Mouse (Mus musculus): ENCODE results near the gene Fchsd2.
A peak's percentile ranks its signal among the peaks of the same experiment; 100 is the strongest.

Fchsd2 gene

GRCm38 (mm10) chr7:101071020-101071419 lies 21.6 kb upstream of the Fchsd2 start:
- no peak for DNase-seq (ENCODE audit: inconsistent age in 2 of 2, low spot score in 1 of 2)

- no peak for DNase-seq (ENCODE audit: inconsistent age in 2 of 2, low spot score in 1 of 2)
These were observed 20.4 kb upstream of the Fchsd2 start for GRCm38 (mm10) chr7:101072123-101072740.

GRCm38 (mm10) chr7:101074170-101074767 lies 18.4 kb upstream of the Fchsd2 start:
- peak in 1 of 2 experiments; percentile 61 for DNase-seq (ENCODE audit: inconsistent age in 2 of 2, low spot score in 1 of 2)

GRCm38 (mm10) chr7:101083562-101084166 lies 9.0 kb upstream of the Fchsd2 start:
- no peak for DNase-seq (ENCODE audit: inconsistent age in 2 of 2, low spot score in 1 of 2)

GRCm38 (mm10) chr7:101084816-101085456 lies 7.7 kb upstream of the Fchsd2 start:
- peak in 1 of 2 experiments; percentile 63 for DNase-seq (ENCODE audit: inconsistent age in 2 of 2, low spot score in 1 of 2)

- peak; percentile 43 to 44 for DNase-seq (ENCODE audit: inconsistent age in 2 of 2, low spot score in 1 of 2)
These were observed 6.9 kb upstream of the Fchsd2 start for GRCm38 (mm10) chr7:101085779-101086178.

- peak; percentile 34 to 64 for DNase-seq (ENCODE audit: inconsistent age in 2 of 2, low spot score in 1 of 2)
These were observed 4.0 kb upstream of the Fchsd2 start for GRCm38 (mm10) chr7:101088687-101089086.

- peak; percentile 23 to 46 for DNase-seq (ENCODE audit: inconsistent age in 2 of 2, low spot score in 1 of 2)
These were observed 3.4 kb upstream of the Fchsd2 start for GRCm38 (mm10) chr7:101089242-101089641.

GRCm38 (mm10) chr7:101093231-101093630 lies 568 bp downstream of the Fchsd2 start:
- DNase-seq (ENCODE audit: inconsistent age in 2 of 2, low spot score in 1 of 2): no peak

GRCm38 (mm10) chr7:101094746-101095145 lies 2.1 kb downstream of the Fchsd2 start:
- DNase-seq (ENCODE audit: inconsistent age in 2 of 2, low spot score in 1 of 2): no peak

GRCm38 (mm10) chr7:101095560-101095959 lies 2.9 kb downstream of the Fchsd2 start:
- DNase-seq (ENCODE audit: inconsistent age in 2 of 2, low spot score in 1 of 2): no peak

GRCm38 (mm10) chr7:101096576-101096975 lies 3.9 kb downstream of the Fchsd2 start:
- no peak for DNase-seq (ENCODE audit: inconsistent age in 2 of 2, low spot score in 1 of 2)

GRCm38 (mm10) chr7:101097084-101097483 lies 4.4 kb downstream of the Fchsd2 start:
- no peak for DNase-seq (ENCODE audit: inconsistent age in 2 of 2, low spot score in 1 of 2)

- no peak for DNase-seq (ENCODE audit: inconsistent age in 2 of 2, low spot score in 1 of 2)
These were observed 7.3 kb downstream of the Fchsd2 start for GRCm38 (mm10) chr7:101099981-101100380.

- peak; percentile 29 to 42 for DNase-seq (ENCODE audit: inconsistent age in 2 of 2, low spot score in 1 of 2)
These were observed 8.6 kb downstream of the Fchsd2 start for GRCm38 (mm10) chr7:101101156-101101691.

GRCm38 (mm10) chr7:101106666-101107065 lies 14.0 kb downstream of the Fchsd2 start:
- peak in 1 of 2 experiments; percentile 40 for DNase-seq (ENCODE audit: inconsistent age in 2 of 2, low spot score in 1 of 2)

- peak; percentile 43 to 44 for DNase-seq (ENCODE audit: inconsistent age in 2 of 2, low spot score in 1 of 2)
These were observed 14.6 kb downstream of the Fchsd2 start for GRCm38 (mm10) chr7:101107073-101107810.

- peak; percentile 99 to 100 for DNase-seq (ENCODE audit: inconsistent age in 2 of 2, low spot score in 1 of 2)
These were observed 15.4 kb downstream of the Fchsd2 start for GRCm38 (mm10) chr7:101107968-101108652.

GRCm38 (mm10) chr7:101108653-101109005 lies 16.0 kb downstream of the Fchsd2 start:
- DNase-seq (ENCODE audit: inconsistent age in 2 of 2, low spot score in 1 of 2): no peak

Measured in adrenal gland, adult (tissue).